In genomic region chr13:13523625-13524584, GRCm38 (mm10) we compare ENCODE assay signal across 10 mouse cellular contexts.
DNase-seq lines count a peak whose midpoint lies in the region; ATAC-seq and TF ChIP-seq lines count a peak whose summit lies in the region.
"Had no signal": no experiment of that assay in that cellular context is flagged by ENCODE, and none has a peak within 500 bp of the region (broad histone marks: within the 10 kb centered on the region; RNA-seq: fewer than 3 reads in every experiment).

No protein-coding gene starts in this region.

- ATAC-seq in heart, embryonic 15.5 days (replicated peaks; ENCODE audit: insufficient number of reproducible peaks, insufficient read depth, low FRiP score, low read depth): 0 out of 2 replicates have a peak, but pooled peaks have one; percentile 18
- 0 out of 2 replicates have a peak, but pooled peaks have one; percentile 14 for ATAC-seq in neural tube, embryonic 14.5 days (ENCODE audit: low read depth)
- ATAC-seq in liver, postnatal 0 days: peak; percentile 53
- ATAC-seq in megakaryocyte-erythroid progenitor cell, adult 5-6 weeks (replicated peaks; ENCODE audit: low FRiP score, low TSS enrichment, poor library complexity, severe bottlenecking): no peak; the same call in 1 of the 2 replicates

- no peaks in the 10 kb centered on the region for H3K27me3 ChIP-seq in heart, embryonic 15.5 days
- no peaks in the 10 kb centered on the region for H3K27me3 ChIP-seq in neural tube, embryonic 14.5 days (ENCODE audit: control insufficient read depth, insufficient read depth, low read length)
- no peaks in the 10 kb centered on the region for H3K27me3 ChIP-seq in liver, postnatal 0 days (ENCODE audit: insufficient read depth, low read length)

- H3K36me3 ChIP-seq in heart, embryonic 15.5 days: no peaks in the 10 kb centered on the region
- no peaks in the 10 kb centered on the region for H3K36me3 ChIP-seq in neural tube, embryonic 14.5 days (ENCODE audit: control insufficient read depth, insufficient read depth, low read length)
- H3K36me3 ChIP-seq in liver, postnatal 0 days (replicated peaks; ENCODE audit: insufficient read depth, low read length): no peaks in the 10 kb centered on the region

- 69% methylated on average over 9 of the region's 9 CpGs for WGBS in heart, embryonic 15.5 days
- WGBS in neural tube, embryonic 14.5 days: 88% methylated on average over 9 of the region's 9 CpGs
- WGBS in liver, postnatal 0 days (ENCODE audit: insufficient replicate concordance): 53% methylated on average over 9 of the region's 9 CpGs

- no peak for DNase-seq in heart, adult 18-20 months
- no peak for DNase-seq in neural tube, embryonic 10.5 days (ENCODE audit: extremely low spot score, low spot score)
- peak; percentile 22 for DNase-seq in liver, postnatal 0 days
- peak; percentile 54 for DNase-seq in thymus, postnatal 4 days
- DNase-seq in ovary, postnatal 10 days (ENCODE audit: low spot score): no peak

- no peak overlapping the region for H3K4me3 ChIP-seq in heart, embryonic 15.5 days
- no peak overlapping the region for H3K4me3 ChIP-seq in neural tube, embryonic 14.5 days (ENCODE audit: low read depth, low read length)
- H3K4me3 ChIP-seq in liver, postnatal 0 days (ENCODE audit: low read depth, low read length): no peak overlapping the region
- H3K4me3 ChIP-seq: erythroblast, embryonic 14.5 days; myocyte had no signal

- H3K4me1 ChIP-seq in heart, embryonic 15.5 days (replicated peaks): peaks cover 9% of the 10 kb centered on the region
- no peaks in the 10 kb centered on the region for H3K4me1 ChIP-seq in neural tube, embryonic 14.5 days (ENCODE audit: control insufficient read depth, insufficient read depth, low read length)
- peaks cover 24% of the 10 kb centered on the region for H3K4me1 ChIP-seq in liver, postnatal 0 days (ENCODE audit: insufficient read depth)

- H3K27ac ChIP-seq in heart, embryonic 15.5 days: no peak overlapping the region
- H3K27ac ChIP-seq in neural tube, embryonic 14.5 days (ENCODE audit: low read depth, low read length): no peak overlapping the region
- peak overlapping the region; percentile 88 for H3K27ac ChIP-seq in liver, postnatal 0 days (ENCODE audit: low read depth)

- no peak overlapping the region for H3K9ac ChIP-seq in heart, embryonic 15.5 days
- no peak overlapping the region for H3K9ac ChIP-seq in neural tube, embryonic 14.5 days (replicated peaks; ENCODE audit: low read depth, low read length)
- H3K9ac ChIP-seq in liver, postnatal 0 days (replicated peaks): no peak overlapping the region; the same call in 1 of the 2 replicates

- TF ChIP-seq CTCF in liver, postnatal 0 days (IDR thresholded peaks at IDR 0.05; ENCODE audit: low read depth): no peak

- TF ChIP-seq EP300 in liver, postnatal 0 days (IDR thresholded peaks at IDR 0.05; ENCODE audit: low read depth): no peak

- no peaks in the 10 kb centered on the region for H3K9me3 ChIP-seq in heart, embryonic 15.5 days (replicated peaks)
- H3K9me3 ChIP-seq in neural tube, embryonic 14.5 days (ENCODE audit: control insufficient read depth, low read length): no peaks in the 10 kb centered on the region
- H3K9me3 ChIP-seq in liver, postnatal 0 days (ENCODE audit: low read length): no peaks in the 10 kb centered on the region

- H3K4me2 ChIP-seq in heart, embryonic 15.5 days: no peak overlapping the region
- H3K4me2 ChIP-seq in neural tube, embryonic 14.5 days (ENCODE audit: low read depth, low read length): no peak overlapping the region
- H3K4me2 ChIP-seq in liver, postnatal 0 days (ENCODE audit: low read depth, low read length): no peak overlapping the region; the same call in 1 of the 2 replicates

Comparison
In these comparisons a context has a peak if more than half of its experiments do, and no peak if none do; other contexts are left out.
1. DNase-seq: peak in liver, postnatal 0 days (single experiment) and thymus, postnatal 4 days (single experiment); none in heart, adult 18-20 months (0 of 2), neural tube, embryonic 10.5 days (single experiment) and ovary, postnatal 10 days (single experiment).